Mouse (Mus musculus): ENCODE data around the gene Dlx2.

- TF ChIP-seq CTCF (IDR thresholded peaks at IDR 0.05; ENCODE audit: low read depth, low read length), result no peak
- TF ChIP-seq POLR2A (IDR thresholded peaks at IDR 0.05; ENCODE audit: extremely low read depth, insufficient read depth, low read length), result no peak
Observed at GRCm38 (mm10) chr2:71542227-71542815, 4.2 kb downstream of the Dlx2 start.

All from liver, adult 2 months (tissue).